Mouse (Mus musculus) frontal cortex, adult (tissue): Measurements from ENCODE around the gene Adam12.
"Not testable (repeated sequence)": the region's sequence is repeated elsewhere in the genome, so short reads cannot be mapped to it uniquely, and the experiment has no call there.

Source experiments
- ATAC-seq: cut with Nextera tagmentation; 2 replicates; pipeline ENCODE4 v1.9.2; 2017; ENCODE audit warnings: mild to moderate bottlenecking, moderate library complexity, mixed read lengths; ENCODE audit not compliant: low TSS enrichment

Adam12 gene

GRCm38 (mm10) chr7:133936377-133936776 lies 295.6 kb downstream of the Adam12 start:
- ATAC-seq, result no peak

DNA sequence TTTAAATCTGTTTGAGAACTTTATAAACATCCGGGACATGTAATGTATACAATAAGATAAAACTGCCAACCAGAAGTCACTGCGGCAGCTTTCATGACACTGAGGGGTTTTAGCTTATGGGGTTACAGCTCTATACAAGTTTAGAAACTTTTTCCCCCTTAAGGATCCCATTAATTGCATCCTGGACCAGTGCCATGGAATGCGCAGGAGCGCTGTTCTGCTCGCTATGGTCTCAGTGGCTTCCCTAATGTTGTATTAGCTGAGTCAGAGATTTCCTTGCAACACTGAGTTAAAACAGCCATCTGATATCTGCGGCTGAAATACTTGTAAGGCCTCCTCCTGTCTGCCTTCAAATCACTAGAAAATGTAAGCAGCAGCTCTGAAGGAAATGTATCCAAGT lies 298.6 kb downstream of the Adam12 start:
- no peak for ATAC-seq

DNA sequence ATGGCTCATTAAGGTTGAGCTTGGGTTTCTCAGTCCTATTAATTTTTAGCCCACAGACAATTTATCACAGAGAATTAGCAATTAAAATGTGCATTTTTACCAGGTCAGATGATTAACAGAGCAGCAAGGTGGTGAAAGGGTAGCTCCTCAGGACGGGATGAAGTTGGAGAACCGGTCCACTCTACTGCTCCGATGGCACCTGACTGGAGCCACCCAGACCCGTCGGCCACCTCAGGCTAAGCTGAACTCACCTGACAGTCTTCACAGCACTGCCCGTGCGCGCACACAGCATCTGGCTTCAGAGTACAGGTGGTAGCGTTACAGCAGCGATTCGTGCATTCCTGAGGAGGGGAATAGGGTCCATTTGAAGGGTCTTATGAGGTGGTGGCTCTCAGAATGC lies 300.5 kb downstream of the Adam12 start:
- no peak for ATAC-seq

DNA sequence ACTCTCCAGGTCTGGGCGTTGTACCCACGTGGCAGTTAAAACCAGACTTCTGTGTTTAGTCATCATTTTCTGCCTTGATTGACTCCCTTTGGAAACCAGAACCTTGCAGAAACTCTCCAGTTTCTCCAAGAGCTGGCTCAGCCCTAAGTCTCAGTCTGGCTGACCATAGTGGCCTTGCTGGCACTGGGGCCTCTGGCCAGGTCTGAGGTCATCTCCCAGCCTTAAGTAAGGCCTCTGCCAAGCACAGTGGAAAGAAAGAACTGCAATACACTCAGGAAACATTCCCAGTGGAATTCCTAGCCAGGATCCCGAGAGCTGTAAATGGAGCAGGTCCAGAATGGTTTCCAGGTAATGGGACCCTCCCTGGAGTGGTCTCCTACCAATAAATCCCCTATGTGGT lies 303.0 kb downstream of the Adam12 start:
- ATAC-seq, result no peak

DNA sequence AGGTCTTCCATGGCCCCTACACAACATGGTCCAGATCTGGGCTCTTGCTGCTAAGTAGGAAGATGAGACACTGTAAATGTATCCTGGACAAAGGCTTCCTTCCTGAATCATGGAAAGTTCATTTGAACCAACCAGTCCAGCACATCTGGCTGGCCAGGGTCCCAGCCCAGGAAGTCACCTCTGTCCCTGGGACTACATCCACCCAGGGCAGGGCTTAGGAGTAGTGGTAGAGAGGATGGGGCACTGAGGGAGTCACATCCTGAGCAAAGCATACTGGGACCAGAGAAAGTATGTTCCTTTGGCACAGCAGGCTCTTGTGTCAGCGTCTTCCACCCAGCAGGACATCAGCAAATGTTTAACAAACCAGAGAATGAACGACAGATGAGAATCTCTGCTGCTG lies 306.2 kb downstream of the Adam12 start:
- no peak for ATAC-seq

- ATAC-seq, result no peak
Observed at GRCm38 (mm10) chr7:133923994-133924393, 308.0 kb downstream of the Adam12 start.

DNA sequence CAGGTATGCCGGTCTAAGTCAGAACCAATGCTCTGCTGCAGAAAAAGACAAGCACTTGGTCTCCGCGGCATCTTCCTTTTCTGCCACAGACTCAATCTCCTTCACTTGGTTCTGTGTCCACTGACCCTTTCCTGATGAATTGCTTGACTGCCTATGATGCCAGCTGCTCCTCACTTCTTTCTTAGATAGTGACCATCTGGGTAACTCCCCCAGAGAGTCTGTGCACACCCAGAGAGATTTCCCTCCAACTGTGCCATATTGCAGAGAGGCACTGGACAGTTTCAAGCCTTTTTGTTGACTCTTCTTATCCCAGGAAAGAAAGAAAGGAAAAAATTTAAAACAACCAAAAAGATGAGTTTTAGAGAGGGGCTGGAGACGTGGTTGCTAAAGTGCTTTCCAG lies 310.7 kb downstream of the Adam12 start:
- ATAC-seq, result no peak

- no peak for ATAC-seq
Observed at GRCm38 (mm10) chr7:133920724-133921123, 311.2 kb downstream of the Adam12 start.

DNA sequence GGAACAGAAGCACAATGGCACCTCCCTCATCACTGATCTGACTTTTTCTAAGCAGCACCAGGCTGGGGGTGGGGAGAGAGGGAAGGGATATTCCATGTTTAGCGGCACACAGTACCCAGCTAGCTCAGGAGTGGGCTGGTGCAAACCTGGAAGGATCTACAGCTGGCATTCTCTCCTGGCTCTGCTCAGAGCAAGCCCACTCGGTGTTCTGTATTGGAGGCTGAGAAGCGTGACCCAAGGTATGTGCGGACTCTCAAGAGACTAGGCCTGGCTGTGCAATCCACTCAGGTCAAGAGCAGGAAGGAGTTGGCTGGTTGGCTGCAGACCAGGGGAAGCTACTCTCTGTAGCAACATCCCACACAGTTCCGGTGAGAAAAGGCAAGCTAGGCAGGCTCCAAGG lies 312.0 kb downstream of the Adam12 start:
- ATAC-seq, result peak; percentile 95

GRCm38 (mm10) chr7:133919306-133919705 lies 312.6 kb downstream of the Adam12 start:
- no peak for ATAC-seq

DNA sequence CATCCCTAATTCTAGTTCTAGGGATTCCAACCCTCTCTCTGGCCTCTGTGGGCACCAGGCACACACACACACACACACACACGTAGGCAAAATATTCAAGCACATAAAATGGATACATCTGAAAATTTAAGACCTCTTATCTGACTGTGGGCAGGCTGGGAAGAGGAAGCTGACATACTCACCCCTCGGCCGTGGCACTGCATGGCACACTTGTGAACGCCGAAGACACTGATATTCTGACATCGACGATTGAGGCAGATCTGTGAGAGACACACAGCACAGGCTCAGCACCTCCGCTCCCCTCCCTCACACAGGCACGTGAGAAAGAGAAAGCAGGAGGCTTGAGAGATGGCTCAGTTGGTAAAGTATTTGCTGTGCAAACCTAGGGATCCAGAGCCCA lies 315.7 kb downstream of the Adam12 start:
- ATAC-seq, result no peak

DNA sequence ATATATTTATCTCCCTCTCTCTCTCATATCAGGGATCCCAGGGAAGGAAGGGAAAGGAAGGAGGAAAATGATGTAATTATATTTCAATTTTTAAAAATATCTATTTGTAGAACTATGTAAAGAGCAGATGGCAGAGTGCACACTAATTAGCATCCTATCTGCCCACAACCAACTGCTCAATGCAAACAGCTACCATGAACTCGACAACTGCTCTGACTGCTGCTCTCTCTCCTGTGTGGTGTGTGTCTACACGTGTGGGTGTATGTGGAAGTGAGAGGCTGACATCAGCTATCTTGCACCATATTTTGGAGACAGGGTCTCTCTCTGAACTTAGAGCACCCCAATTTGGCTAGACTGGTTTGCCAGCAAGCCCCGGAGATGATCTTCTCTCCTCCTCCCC lies 320.1 kb downstream of the Adam12 start:
- ATAC-seq, result 0 out of 2 replicates have a peak, but pooled peaks have one; percentile 55

GRCm38 (mm10) chr7:133909833-133910375 lies 322.0 kb downstream of the Adam12 start:
- ATAC-seq, result no peak

DNA sequence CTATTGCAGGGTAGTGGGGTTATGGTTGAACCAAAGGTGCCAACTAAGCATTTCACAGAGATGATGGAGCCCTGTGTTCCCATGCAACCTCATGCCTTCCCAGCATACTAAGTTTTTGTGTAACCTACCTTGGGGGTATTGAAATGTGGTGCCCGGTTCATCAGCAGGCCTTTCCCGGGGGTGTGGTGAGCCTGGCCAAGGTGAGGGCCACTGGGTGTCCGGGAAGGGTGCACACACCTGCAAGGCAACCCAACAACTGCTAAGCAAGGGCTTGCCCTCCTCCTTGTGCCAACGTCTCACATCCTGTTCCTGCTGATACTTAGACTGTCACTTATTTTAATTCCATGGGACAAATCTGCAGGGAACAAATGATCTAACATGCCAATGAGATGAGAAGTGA lies 323.0 kb downstream of the Adam12 start:
- no peak for ATAC-seq

- no peak for ATAC-seq
Observed at GRCm38 (mm10) chr7:133899391-133899790, 332.6 kb downstream of the Adam12 start.

DNA sequence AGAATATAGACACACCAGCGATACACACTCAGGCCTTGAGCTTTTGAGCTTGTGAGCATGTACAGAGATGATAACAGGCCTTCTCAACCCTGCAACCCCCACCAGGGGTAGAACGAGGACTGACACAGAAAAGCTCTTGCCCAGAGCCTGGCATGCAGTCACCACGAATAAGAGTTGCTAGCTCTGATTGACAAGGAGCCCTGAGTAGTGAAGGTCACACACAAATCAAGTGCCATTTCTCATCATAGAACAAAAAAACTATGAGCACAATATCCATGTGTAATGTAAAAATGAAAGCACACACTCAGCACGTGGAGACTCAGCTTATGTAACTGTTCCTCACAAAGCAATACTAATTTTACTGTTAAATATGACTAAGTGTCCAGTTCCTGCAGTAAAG lies 340.1 kb downstream of the Adam12 start:
- ATAC-seq, result no peak

DNA sequence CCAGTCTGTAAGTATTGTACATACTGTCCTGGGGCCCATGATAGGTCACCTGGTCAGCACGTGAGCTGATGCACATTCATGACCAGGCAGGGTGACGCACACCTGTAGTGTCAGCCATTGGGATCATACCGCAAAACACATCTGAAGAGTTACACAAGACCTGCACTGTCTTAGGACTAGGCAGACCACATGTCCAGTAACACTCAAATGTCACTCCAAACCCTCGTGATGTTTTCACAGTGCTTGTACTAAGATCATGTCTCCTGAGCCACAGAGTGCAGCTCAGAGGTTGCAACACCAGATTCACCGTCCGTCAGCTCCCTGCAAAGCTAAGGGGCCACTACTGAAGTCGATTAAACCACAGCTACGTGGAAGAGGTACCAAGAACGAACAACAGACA lies 340.6 kb downstream of the Adam12 start:
- no peak for ATAC-seq

- no peak for ATAC-seq
Observed at GRCm38 (mm10) chr7:133889986-133890385, 342.0 kb downstream of the Adam12 start.

DNA sequence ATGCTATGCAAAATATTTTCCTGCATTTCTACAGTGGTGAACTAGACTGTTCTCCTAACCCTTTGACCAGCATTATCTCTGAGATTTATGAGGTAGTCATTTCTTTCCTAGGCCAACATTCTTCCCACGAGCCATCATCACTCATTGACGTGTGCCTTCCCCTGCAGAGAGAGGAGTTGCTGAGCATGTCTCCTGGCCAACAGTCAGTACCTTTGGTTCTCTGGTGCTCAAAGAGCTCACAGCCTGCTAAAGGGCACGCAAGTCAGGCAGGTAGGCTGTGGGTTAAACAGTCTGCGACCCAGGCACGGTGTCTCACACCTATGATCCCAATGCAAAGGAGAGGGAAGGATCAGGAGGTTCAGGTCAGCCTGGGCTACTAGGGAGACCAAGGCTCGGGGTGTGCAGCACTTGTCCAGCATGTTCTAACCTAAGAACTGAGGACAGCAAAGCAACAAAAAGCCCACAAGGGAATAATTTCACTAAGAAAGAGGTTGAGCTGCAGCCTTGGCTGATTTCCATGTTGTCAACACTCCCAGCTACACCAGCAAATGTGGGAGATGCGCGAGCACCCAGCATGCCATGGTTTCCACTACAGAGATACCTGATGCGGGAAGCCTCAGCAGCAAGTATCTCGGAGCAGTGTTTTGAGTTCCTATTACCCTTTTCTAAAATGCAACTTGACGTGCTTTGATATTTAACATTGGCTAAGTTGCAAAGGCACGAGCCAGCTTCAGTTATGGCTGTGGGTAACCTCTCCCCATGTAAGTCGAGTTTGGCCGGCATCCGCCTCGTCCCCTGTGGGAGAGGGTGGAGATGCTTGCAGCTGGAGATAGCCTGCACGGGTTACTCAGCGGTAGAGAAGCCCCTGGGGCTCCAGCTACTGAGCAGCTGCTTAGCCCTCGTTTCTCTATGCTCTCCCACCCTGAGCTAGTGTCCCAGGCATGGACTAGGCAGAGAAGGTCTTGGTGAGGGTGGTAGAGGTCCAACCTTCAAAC lies 342.7 kb downstream of the Adam12 start:
- no peak for ATAC-seq

DNA sequence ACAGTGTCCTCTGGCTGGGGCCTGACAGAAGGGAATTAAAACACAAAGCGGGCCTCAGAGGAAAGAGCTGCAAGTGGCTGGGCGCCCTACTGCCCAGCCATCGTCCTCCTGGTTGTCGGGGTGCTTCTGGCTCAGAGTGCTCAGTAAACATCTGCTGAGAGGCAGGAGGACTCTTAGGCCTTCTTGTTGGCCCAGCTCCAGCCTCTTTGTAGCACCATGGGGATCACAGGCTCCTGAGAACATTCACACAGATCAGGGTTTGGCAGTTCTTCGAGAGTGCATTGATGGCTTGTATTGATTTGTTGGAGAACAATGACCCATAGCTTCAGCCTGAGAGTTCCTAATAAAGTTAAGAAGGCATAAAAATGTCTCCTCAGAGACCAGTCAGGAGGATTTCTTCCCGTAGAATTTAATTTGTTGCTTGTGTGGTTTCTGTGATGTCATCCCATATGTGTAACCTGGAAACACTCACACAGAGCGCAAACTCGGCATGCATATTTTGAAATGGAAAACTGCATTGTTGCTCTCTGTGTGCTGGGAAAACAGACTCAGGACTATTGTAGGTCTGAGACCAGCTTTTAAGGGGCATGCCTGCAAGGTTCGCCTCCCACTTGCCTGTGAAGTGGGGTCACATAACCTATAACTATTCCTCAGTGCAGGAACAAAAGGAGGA lies 347.1 kb downstream of the Adam12 start:
- ATAC-seq, result not testable (repeated sequence)

- ATAC-seq, result no peak
Observed at GRCm38 (mm10) chr7:133879761-133880160, 352.2 kb downstream of the Adam12 start.

DNA sequence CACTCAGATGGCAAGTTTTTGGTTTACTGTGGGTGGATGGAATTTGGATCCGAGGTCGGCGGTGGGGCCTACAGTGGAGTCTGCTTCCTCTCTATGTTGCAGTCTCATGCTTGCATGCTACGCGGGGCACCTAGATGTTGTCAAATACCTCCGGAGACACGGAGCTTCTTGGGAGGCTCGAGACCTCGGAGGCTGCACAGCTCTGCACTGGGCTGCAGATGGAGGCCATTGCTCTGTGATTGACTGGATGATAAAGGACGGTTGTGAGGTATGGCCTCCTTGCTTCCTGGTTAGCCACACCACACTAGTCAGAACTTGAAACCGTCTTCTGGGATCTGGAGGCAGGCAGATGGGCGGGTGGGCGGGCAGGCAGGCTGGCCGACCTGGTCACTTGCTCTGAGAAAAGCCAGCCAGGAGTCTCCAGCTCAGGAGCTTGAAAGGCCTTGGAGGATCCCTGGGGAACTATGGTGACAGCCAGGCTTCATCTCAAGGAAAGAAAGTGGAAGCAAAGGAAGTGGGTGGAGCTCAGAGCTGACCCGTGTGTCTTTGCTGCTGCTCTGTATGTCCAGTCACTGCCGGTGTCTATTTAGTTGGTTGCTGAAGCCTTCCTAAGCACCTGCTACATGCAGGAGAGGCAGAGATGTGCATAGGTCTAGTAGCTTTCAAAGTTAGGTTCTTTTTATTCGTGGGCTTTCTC lies 355.2 kb downstream of the Adam12 start:
- no peak for ATAC-seq
